Comparison of ENCODE assay signal across 8 mouse cellular contexts in the genomic region with DNA sequence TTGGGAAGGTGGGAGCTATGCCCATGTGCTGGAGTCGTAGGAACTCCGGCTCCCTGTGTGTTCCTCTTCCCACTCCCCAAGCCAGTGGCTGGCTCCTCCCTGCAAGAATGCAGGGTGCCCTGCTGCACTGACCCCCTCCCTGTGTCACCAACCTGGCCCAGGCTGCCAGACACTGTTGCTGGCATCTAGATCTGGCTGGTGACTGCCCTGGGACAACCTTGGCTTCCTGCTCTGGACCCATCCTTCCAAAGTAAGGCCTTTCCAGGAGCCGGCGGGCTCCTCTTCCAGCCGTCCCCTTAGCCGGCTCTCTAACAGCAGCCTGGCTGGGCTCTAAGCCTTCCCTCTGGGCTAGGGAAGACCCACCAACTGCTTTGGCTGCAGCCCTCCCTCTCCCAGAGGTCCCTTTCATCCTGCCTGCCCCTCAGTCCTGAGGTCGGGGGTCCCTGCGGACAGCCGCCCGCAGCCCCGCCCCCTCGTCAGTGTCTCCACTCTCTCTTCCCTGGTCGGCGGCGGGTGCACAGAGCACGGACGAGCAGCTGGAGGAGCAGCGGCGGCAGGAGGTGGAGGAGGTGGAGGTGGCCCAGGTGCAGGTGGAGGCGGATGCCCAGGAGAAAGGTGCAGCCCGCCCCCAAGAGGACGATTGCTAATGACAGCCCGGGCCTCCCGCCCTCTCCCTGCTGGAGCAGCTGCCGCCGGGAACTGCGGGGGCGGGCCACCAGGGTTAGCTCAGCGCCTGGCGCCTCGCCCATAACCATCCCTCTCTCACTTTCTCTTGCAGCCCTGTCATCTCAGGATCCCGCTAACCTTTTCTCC. TPM values are rescaled to one million over a fixed set of nuclear protein-coding genes. Genes with fewer than 3 reads are reported as not detected.
A peak's percentile ranks its signal among the peaks of the same experiment; 100 is the strongest.
DNase-seq lines count a peak whose midpoint lies in the region; ATAC-seq and TF ChIP-seq lines count a peak whose summit lies in the region.

No protein-coding gene starts in this region.

- H3K79me3 ChIP-seq in C2C12 (ENCODE audit: low read depth), result no peaks in the 10 kb centered on the region

- H3K4me3 ChIP-seq in C2C12 (ENCODE audit: insufficient read depth, poor library complexity, severe bottlenecking), result no peak overlapping the region
- H3K4me3 ChIP-seq in forebrain, embryonic 12.5 days (replicated peaks), result peak overlapping the region; percentile 27
- peak overlapping the region; percentile 36 for H3K4me3 ChIP-seq in heart, embryonic 15.5 days
- no peak overlapping the region for H3K4me3 ChIP-seq in liver, adult 2 months (ENCODE audit: insufficient read depth, low read depth, low read length)
- H3K4me3 ChIP-seq in neural tube, embryonic 12.5 days, result peak overlapping the region; percentile 11; the same call in 1 of the 2 replicates

- H3ac ChIP-seq in C2C12 (ENCODE audit: control insufficient read depth, insufficient read length, low read depth), result no peak overlapping the region

- no peak for TF ChIP-seq POLR2A in liver, adult 2 months (IDR thresholded peaks at IDR 0.05; ENCODE audit: extremely low read depth, insufficient read depth, low read length)

- H3K4me1 ChIP-seq in forebrain, embryonic 12.5 days, result peaks cover 53% of the 10 kb centered on the region
- peaks cover 55% of the 10 kb centered on the region for H3K4me1 ChIP-seq in heart, embryonic 15.5 days (replicated peaks)
- peaks cover 17% of the 10 kb centered on the region for H3K4me1 ChIP-seq in liver, adult 2 months (ENCODE audit: control insufficient read depth, insufficient read depth, low read length)
- peaks cover 47% of the 10 kb centered on the region for H3K4me1 ChIP-seq in neural tube, embryonic 12.5 days

- peaks cover 46% of the 10 kb centered on the region for H3K36me3 ChIP-seq in C2C12 (ENCODE audit: control insufficient read depth, insufficient read depth)
- peaks cover 40% of the 10 kb centered on the region for H3K36me3 ChIP-seq in forebrain, embryonic 12.5 days (replicated peaks)
- H3K36me3 ChIP-seq in heart, embryonic 15.5 days, result peaks cover 6% of the 10 kb centered on the region
- H3K36me3 ChIP-seq in liver, adult 2 months (ENCODE audit: control insufficient read depth, insufficient read depth, low read length), result no peaks in the 10 kb centered on the region
- H3K36me3 ChIP-seq in neural tube, embryonic 12.5 days, result peaks cover 35% of the 10 kb centered on the region

- peak overlapping the region; percentile 47 for H3K9ac ChIP-seq in forebrain, embryonic 12.5 days
- peak overlapping the region; percentile 43 for H3K9ac ChIP-seq in heart, embryonic 15.5 days
- no peak overlapping the region for H3K9ac ChIP-seq in liver, adult 2 months (ENCODE audit: low read depth, low read length)
- H3K9ac ChIP-seq in neural tube, embryonic 12.5 days, result peak overlapping the region; percentile 53

- 8% methylated on average over 27 of the region's 32 CpGs for WGBS in forebrain, embryonic 12.5 days
- 11% methylated on average over 28 of the region's 32 CpGs for WGBS in heart, embryonic 15.5 days
- WGBS in liver, adult 2 months, result 27% methylated on average over 32 of the region's 32 CpGs
- 6% methylated on average over 32 of the region's 32 CpGs for WGBS in neural tube, embryonic 12.5 days

- peak overlapping the region; percentile 58 for H3K4me2 ChIP-seq in forebrain, embryonic 12.5 days
- peak overlapping the region; percentile 63 for H3K4me2 ChIP-seq in heart, embryonic 15.5 days
- peak overlapping the region; percentile 61 for H3K4me2 ChIP-seq in neural tube, embryonic 12.5 days (replicated peaks)

- H3K27me3 ChIP-seq in C2C12 (ENCODE audit: control insufficient read depth, insufficient read depth, insufficient read length), result no peaks in the 10 kb centered on the region
- H3K27me3 ChIP-seq in forebrain, embryonic 12.5 days, result peaks cover 15% of the 10 kb centered on the region
- no peaks in the 10 kb centered on the region; the same call in 1 of the 2 replicates for H3K27me3 ChIP-seq in heart, embryonic 15.5 days
- no peaks in the 10 kb centered on the region for H3K27me3 ChIP-seq in liver, adult 2 months (ENCODE audit: control insufficient read depth, insufficient read depth, low read length)
- H3K27me3 ChIP-seq in neural tube, embryonic 12.5 days (replicated peaks), result 0 out of 2 replicates have a peak, but pooled peaks cover 6% of the 10 kb centered on the region

- H3K79me2 ChIP-seq in C2C12 (ENCODE audit: control insufficient read depth, insufficient read depth), result no peaks in the 10 kb centered on the region
- no peaks in the 10 kb centered on the region for H3K79me2 ChIP-seq in liver, adult 2 months (ENCODE audit: control insufficient read depth, insufficient read depth, low read length)

- DNase-seq in adrenal gland, postnatal 4 days (ENCODE audit: low spot score in 2 of 2), result peak; percentile 72 to 76
- DNase-seq in kidney, postnatal 25 days, result peak; percentile 84 to 87
- peak; percentile 56 for DNase-seq in liver, adult 2 months (ENCODE audit: extremely low read depth, low read depth, low spot score)
- peak; percentile 63 for DNase-seq in urinary bladder, adult 2 months (ENCODE audit: low spot score)

- peak overlapping the region; percentile 84 for H3K27ac ChIP-seq in forebrain, embryonic 12.5 days
- H3K27ac ChIP-seq in heart, embryonic 15.5 days, result peak overlapping the region; percentile 81
- no peak overlapping the region for H3K27ac ChIP-seq in liver, adult 2 months (replicated peaks; ENCODE audit: insufficient read depth, low read depth, low read length)
- peak overlapping the region; percentile 42; the same call in 1 of the 2 replicates for H3K27ac ChIP-seq in neural tube, embryonic 12.5 days

- TF ChIP-seq CTCF in C2C12 (IDR thresholded peaks at IDR 0.05; ENCODE audit: control insufficient read depth, insufficient read depth, insufficient read length), result peak; percentile 67
- TF ChIP-seq CTCF in liver, adult 2 months (IDR thresholded peaks at IDR 0.05; ENCODE audit: low read depth, low read length), result peak; percentile 54

- peak; percentile 71 for ATAC-seq in forebrain, embryonic 12.5 days (ENCODE audit: low FRiP score)
- peak; percentile 44 for ATAC-seq in heart, embryonic 15.5 days (replicated peaks; ENCODE audit: insufficient number of reproducible peaks, insufficient read depth, low FRiP score, low read depth)
- ATAC-seq in neural tube, embryonic 12.5 days (ENCODE audit: low FRiP score, low read depth), result peak; percentile 58

- H3K9me3 ChIP-seq in forebrain, embryonic 12.5 days, result no peaks in the 10 kb centered on the region
- H3K9me3 ChIP-seq in heart, embryonic 15.5 days (replicated peaks), result no peaks in the 10 kb centered on the region
- no peaks in the 10 kb centered on the region for H3K9me3 ChIP-seq in neural tube, embryonic 12.5 days

TF ChIP-seq in C2C12, 6 proteins besides CTCF, POLR2A, EP300 and RAD21 (continues in another document):
- TF ChIP-seq USF1 (IDR thresholded peaks at IDR 0.05; ENCODE audit: low read depth), result no peak

RNA-seq across cellular contexts. Expression of a gene that starts 8.2 kb away (rescaled TPM):
- 228 TPM for polyA plus RNA-seq in C2C12 (2012; fragmentation: generic; extraction: Trizol)
- total RNA-seq in adrenal gland, postnatal 4 days (2021), result 100 to 1,000 TPM; 107 to 113 TPM
- polyA plus RNA-seq in forebrain, embryonic 12.5 days (2016; fragmentation: Nextera tagmentation; extraction: Ambion mirVana), result 67.3 and 79.6 TPM in 2 replicates
- 19.1 and 28.5 TPM in 2 replicates for polyA plus RNA-seq in heart, embryonic 15.5 days (2015; fragmentation: Nextera tagmentation; extraction: Ambion mirVana)
- total RNA-seq in liver, adult 2 months (2014; rRNA removed), result 1.2 and 2.6 TPM in 2 replicates
- 8.6 and 10.4 TPM in 2 replicates for polyA plus RNA-seq in liver, adult 2 months (2012; rRNA removed)
- polyA plus RNA-seq in neural tube, embryonic 12.5 days (2016; fragmentation: Nextera tagmentation; extraction: Ambion mirVana), result 88.1 and 91.9 TPM in 2 replicates
- polyA plus RNA-seq in urinary bladder, adult 2 months (2012; rRNA removed), result 121 and 128 TPM in 2 replicates

RNA-seq across cellular contexts. Expression of a gene that starts 30.4 kb away (rescaled TPM):
- 44.7 TPM for polyA plus RNA-seq in C2C12 (2012; fragmentation: generic; extraction: Trizol)
- total RNA-seq in adrenal gland, postnatal 4 days (2021), result 10 to 100 TPM; 52.8 to 53.8 TPM
- polyA plus RNA-seq in forebrain, embryonic 12.5 days (2016; fragmentation: Nextera tagmentation; extraction: Ambion mirVana), result 1.7 and 2.8 TPM in 2 replicates
- 1.3 and 1.5 TPM in 2 replicates for polyA plus RNA-seq in heart, embryonic 15.5 days (2015; fragmentation: Nextera tagmentation; extraction: Ambion mirVana)
- total RNA-seq in liver, adult 2 months (2014; rRNA removed), result 86.0 and 106 TPM in 2 replicates
- 377 and 408 TPM in 2 replicates for polyA plus RNA-seq in liver, adult 2 months (2012; rRNA removed)
- 2.1 and 2.8 TPM in 2 replicates for polyA plus RNA-seq in neural tube, embryonic 12.5 days (2016; fragmentation: Nextera tagmentation; extraction: Ambion mirVana)
- polyA plus RNA-seq in urinary bladder, adult 2 months (2012; rRNA removed), result 80.2 and 82.5 TPM in 2 replicates

RNA-seq across cellular contexts. Expression of a gene that starts 30.9 kb away (rescaled TPM):
- 21.4 TPM for polyA plus RNA-seq in C2C12 (2012; fragmentation: generic; extraction: Trizol)
- total RNA-seq in adrenal gland, postnatal 4 days (2021), result 100 to 1,000 TPM; 217 to 242 TPM
- polyA plus RNA-seq in forebrain, embryonic 12.5 days (2016; fragmentation: Nextera tagmentation; extraction: Ambion mirVana), result 10.1 and 10.3 TPM in 2 replicates
- polyA plus RNA-seq in heart, embryonic 15.5 days (2015; fragmentation: Nextera tagmentation; extraction: Ambion mirVana), result 22.6 and 38.7 TPM in 2 replicates
- total RNA-seq in liver, adult 2 months (2014; rRNA removed), result 303 and 343 TPM in 2 replicates
- polyA plus RNA-seq in liver, adult 2 months (2012; rRNA removed), result 621 and 686 TPM in 2 replicates
- 7.6 and 9.2 TPM in 2 replicates for polyA plus RNA-seq in neural tube, embryonic 12.5 days (2016; fragmentation: Nextera tagmentation; extraction: Ambion mirVana)
- 31.3 and 37.1 TPM in 2 replicates for polyA plus RNA-seq in urinary bladder, adult 2 months (2012; rRNA removed)

RNA-seq across cellular contexts. Expression of a gene that starts 31.8 kb away (rescaled TPM):
- 0.06 TPM for polyA plus RNA-seq in C2C12 (2012; fragmentation: generic; extraction: Trizol)
- total RNA-seq in adrenal gland, postnatal 4 days (2021), result 10 to 100 TPM in 1 of 2 experiments, 1 to 10 TPM in 1; 1.8 to 22.4 TPM
- polyA plus RNA-seq in forebrain, embryonic 12.5 days (2016; fragmentation: Nextera tagmentation; extraction: Ambion mirVana), result 0.43 and 1.3 TPM in 2 replicates
- polyA plus RNA-seq in heart, embryonic 15.5 days (2015; fragmentation: Nextera tagmentation; extraction: Ambion mirVana), result 0.21 and 0.60 TPM in 2 replicates
- 188 and 242 TPM in 2 replicates for total RNA-seq in liver, adult 2 months (2014; rRNA removed)
- 514 and 542 TPM in 2 replicates for polyA plus RNA-seq in liver, adult 2 months (2012; rRNA removed)
- 0.71 TPM in 1 of 2 replicates, not detected in the other for polyA plus RNA-seq in neural tube, embryonic 12.5 days (2016; fragmentation: Nextera tagmentation; extraction: Ambion mirVana)
- 0.56 and 0.91 TPM in 2 replicates for polyA plus RNA-seq in urinary bladder, adult 2 months (2012; rRNA removed)

RNA-seq across cellular contexts. Expression of a gene that starts 40.9 kb away (rescaled TPM):
- polyA plus RNA-seq in C2C12 (2012; fragmentation: generic; extraction: Trizol), result not detected
- not detected for total RNA-seq in adrenal gland, postnatal 4 days (2021)
- not detected in 2 replicates for polyA plus RNA-seq in forebrain, embryonic 12.5 days (2016; fragmentation: Nextera tagmentation; extraction: Ambion mirVana)
- polyA plus RNA-seq in heart, embryonic 15.5 days (2015; fragmentation: Nextera tagmentation; extraction: Ambion mirVana), result not detected in 2 replicates
- total RNA-seq in liver, adult 2 months (2014; rRNA removed), result not detected in 2 replicates
- not detected in 2 replicates for polyA plus RNA-seq in liver, adult 2 months (2012; rRNA removed)
- polyA plus RNA-seq in neural tube, embryonic 12.5 days (2016; fragmentation: Nextera tagmentation; extraction: Ambion mirVana), result not detected in 2 replicates
- 0.07 TPM in 1 of 2 replicates, not detected in the other for polyA plus RNA-seq in urinary bladder, adult 2 months (2012; rRNA removed)

Comparison
In these comparisons a context has a peak if more than half of its experiments do, and no peak if none do; other contexts are left out.
1. H3K4me3 ChIP-seq: peak in forebrain, embryonic 12.5 days (single experiment), heart, embryonic 15.5 days (single experiment) and neural tube, embryonic 12.5 days (single experiment); none in C2C12 (single experiment) and liver, adult 2 months (single experiment).
2. RNA of a gene that starts 30.4 kb away (polyA plus RNA-seq): 377 to 408 TPM in liver, adult 2 months, 80.2 to 82.5 TPM in urinary bladder, adult 2 months and 44.7 TPM in C2C12 (single experiment); 1.7 to 2.8 TPM in forebrain, embryonic 12.5 days, 2.1 to 2.8 TPM in neural tube, embryonic 12.5 days and 1.3 to 1.5 TPM in heart, embryonic 15.5 days; every median in the first group is over 10 times any median in the second.
3. RNA of a gene that starts 30.9 kb away (polyA plus RNA-seq): 621 to 686 TPM in liver, adult 2 months; 31.3 to 37.1 TPM in urinary bladder, adult 2 months, 22.6 to 38.7 TPM in heart, embryonic 15.5 days, 21.4 TPM in C2C12 (single experiment), 10.1 to 10.3 TPM in forebrain, embryonic 12.5 days and 7.6 to 9.2 TPM in neural tube, embryonic 12.5 days; every median in the first group is over 10 times any median in the second.
4. Peak in every context shown above with its lines, with median percentiles within 50 percentile points of each other: DNase-seq, ATAC-seq and H3K4me2 ChIP-seq.